13 mouse cellular contexts compared by ENCODE assay signal in genomic region chr15:99320168-99320674, GRCm38 (mm10). TPM values are rescaled to one million over a fixed set of nuclear protein-coding genes. Genes with fewer than 3 reads are reported as not detected.
DNase-seq lines count a peak whose midpoint lies in the region; ATAC-seq lines count a peak whose summit lies in the region.
"Had no signal": no experiment of that assay in that cellular context is flagged by ENCODE, and none has a peak within 500 bp of the region (broad histone marks: within the 10 kb centered on the region; RNA-seq: fewer than 3 reads in every experiment).

No protein-coding gene starts in this region.

- H3K27me3 ChIP-seq in kidney, embryonic 15.5 days = no peaks in the 10 kb centered on the region
- H3K27me3 ChIP-seq in limb, embryonic 10.5 days (ENCODE audit: low read depth, poor library complexity, severe bottlenecking) = no peaks in the 10 kb centered on the region
- H3K27me3 ChIP-seq: liver, embryonic 15.5 days had no signal

- no peaks in the 10 kb centered on the region for H3K9me3 ChIP-seq in kidney, embryonic 15.5 days (replicated peaks)
- no peaks in the 10 kb centered on the region for H3K9me3 ChIP-seq in limb, embryonic 10.5 days (replicated peaks)
- H3K9me3 ChIP-seq: liver, embryonic 15.5 days had no signal

- no peak overlapping the region for H3K9ac ChIP-seq in kidney, embryonic 15.5 days
- H3K9ac ChIP-seq: liver, embryonic 15.5 days had no signal

- intact Hi-C loops in heart, postnatal 10 days (cut with DNase I) = loop anchor here (5.0 kb wide), 1 partner anchor 147 kb away; no protein-coding TSS in a partner anchor

- peak overlapping the region; percentile 83 for H3K27ac ChIP-seq in kidney, embryonic 15.5 days
- H3K27ac ChIP-seq in brown adipose tissue, adult 24 weeks (replicated peaks; ENCODE audit: low read depth, low read length) = peak overlapping the region; percentile 84
- H3K27ac ChIP-seq in limb, embryonic 10.5 days = peak overlapping the region; percentile 43; the same call in 1 of the 2 replicates
- H3K27ac ChIP-seq: liver, embryonic 15.5 days had no signal

- peaks cover 99% of the 10 kb centered on the region for H3K36me3 ChIP-seq in kidney, embryonic 15.5 days
- peaks cover 99% of the 10 kb centered on the region for H3K36me3 ChIP-seq in limb, embryonic 10.5 days

- whole genome bisulfite sequencing in kidney, embryonic 15.5 days = 73% methylated on average over 10 of the region's 10 CpGs
- 91% methylated on average over 10 of the region's 10 CpGs for WGBS in limb, embryonic 10.5 days

- no peak overlapping the region for H3K4me2 ChIP-seq in kidney, embryonic 15.5 days
- H3K4me2 ChIP-seq: liver, embryonic 15.5 days had no signal

- H3K4me3 ChIP-seq in kidney, embryonic 15.5 days (replicated peaks) = no peak overlapping the region
- H3K4me3 ChIP-seq in brown adipose tissue, adult 24 weeks (ENCODE audit: insufficient read depth, low read depth, low read length) = no peak overlapping the region
- H3K4me3 ChIP-seq in limb, embryonic 10.5 days = no peak overlapping the region
- H3K4me3 ChIP-seq: liver, embryonic 15.5 days had no signal

- ATAC-seq in kidney, embryonic 15.5 days (replicated peaks; ENCODE audit: low FRiP score) = no peak

- DNase-seq in heart, adult 11 months = peak; percentile 91
- no peak for DNase-seq in heart, postnatal 10 days
- no peak for DNase-seq in kidney, postnatal 14 days
- no peak for DNase-seq in limb, embryonic 10.5 days (ENCODE audit: low spot score)
- DNase-seq in ovary, postnatal 10 days (ENCODE audit: low spot score) = no peak
- no peak for DNase-seq in left cerebral cortex, adult 9 months (ENCODE audit: low spot score in 2 of 2)
- DNase-seq: adrenal gland, adult 8-10 months; cerebellum, adult 11 months; gastrocnemius, postnatal 25 days had no signal

- peaks cover 27% of the 10 kb centered on the region for H3K4me1 ChIP-seq in kidney, embryonic 15.5 days
- peaks cover 43% of the 10 kb centered on the region for H3K4me1 ChIP-seq in brown adipose tissue, adult 24 weeks (ENCODE audit: control insufficient read depth, insufficient read depth, insufficient read length, low read length)
- peaks cover 10% of the 10 kb centered on the region; the same call in 1 of the 2 replicates for H3K4me1 ChIP-seq in limb, embryonic 10.5 days

RNA-seq across cellular contexts. Expression of gene Fam186b, which starts 24.5 kb away (rescaled TPM):
- total RNA-seq in heart, postnatal 10 days (2021) = under 1 TPM; 0.14 to 0.15 TPM
- 0.21 and 0.43 TPM in 2 replicates for polyA plus RNA-seq in kidney, embryonic 15.5 days (2015; fragmentation: Nextera tagmentation; extraction: Ambion mirVana)
- polyA plus RNA-seq in brown adipose tissue, adult 24 weeks (2012; ENCODE audit: insufficient read depth, insufficient read length, missing spikeins) = not detected in 2 replicates
- 0.21 and 0.29 TPM in 2 replicates for polyA plus RNA-seq in limb, embryonic 10.5 days (2016; fragmentation: Nextera tagmentation; extraction: Ambion mirVana)
- total RNA-seq: gastrocnemius, postnatal 25 days had no signal
- polyA plus RNA-seq: C2C12; liver, embryonic 15.5 days had no signal

RNA-seq across cellular contexts. Expression of gene Prpf40b, which starts 25.3 kb away (rescaled TPM):
- 10 to 100 TPM; 30.5 to 38.7 TPM for total RNA-seq in heart, postnatal 10 days (2021)
- 56.4 and 66.5 TPM in 2 replicates for polyA plus RNA-seq in kidney, embryonic 15.5 days (2015; fragmentation: Nextera tagmentation; extraction: Ambion mirVana)
- 17.9 and 18.5 TPM in 2 replicates for polyA plus RNA-seq in brown adipose tissue, adult 24 weeks (2012; ENCODE audit: insufficient read depth, insufficient read length, missing spikeins)
- polyA plus RNA-seq in limb, embryonic 10.5 days (2016; fragmentation: Nextera tagmentation; extraction: Ambion mirVana) = 59.3 and 71.2 TPM in 2 replicates

RNA-seq across cellular contexts. Expression of gene Fmnl3, which starts 50.1 kb away (rescaled TPM):
- total RNA-seq in heart, postnatal 10 days (2021) = 10 to 100 TPM; 40.3 to 43.0 TPM
- polyA plus RNA-seq in kidney, embryonic 15.5 days (2015; fragmentation: Nextera tagmentation; extraction: Ambion mirVana) = 31.7 and 32.4 TPM in 2 replicates
- polyA plus RNA-seq in brown adipose tissue, adult 24 weeks (2012; ENCODE audit: insufficient read depth, insufficient read length, missing spikeins) = 3.6 and 6.7 TPM in 2 replicates
- polyA plus RNA-seq in limb, embryonic 10.5 days (2016; fragmentation: Nextera tagmentation; extraction: Ambion mirVana) = 30.4 and 42.2 TPM in 2 replicates
